Mouse (Mus musculus) hindbrain, embryonic 11.5 days (tissue): ENCODE measurements around the gene Tead1. TPM values are rescaled to one million over a fixed set of nuclear protein-coding genes. Genes with fewer than 3 reads are reported as not detected.
"Not testable (repeated sequence)": the region's sequence is repeated elsewhere in the genome, so short reads cannot be mapped to it uniquely, and the experiment has no call there.

Source experiments
- ATAC-seq: fragments of 200-750 bp; cut with Nextera tagmentation; 2 replicates; pipeline ENCODE4 v1.8.0; 2017; ENCODE audit warnings: mild to moderate bottlenecking, moderate TSS enrichment, moderate library complexity; ENCODE audit not compliant: low FRiP score
- DNase-seq: peaks from one replicate; pipeline ENCODE4 v3.0.0-alpha.2; 2015; ENCODE audit warnings: low spot score
- H3K27ac ChIP-seq: fragments of 300-500 bp; sonication (generic); 2 replicates; pipeline ENCODE4 v1.5.1; 2014; ENCODE audit warnings: mild to moderate bottlenecking, low read depth, low read length
- H3K27me3 ChIP-seq: fragments of 300-500 bp; sonication (generic); 2 replicates; pipeline ENCODE4 v1.6.1; 2014; ENCODE audit warnings: mild to moderate bottlenecking, low read length, moderate library complexity, mixed read lengths; ENCODE audit not compliant: control insufficient read depth, insufficient read depth
- H3K36me3 ChIP-seq: fragments of 300-500 bp; sonication (generic); 2 replicates; pipeline ENCODE4 v1.6.1; 2014; ENCODE audit warnings: mild to moderate bottlenecking, low read length, moderate library complexity, mixed read lengths; ENCODE audit not compliant: control insufficient read depth, insufficient read depth
- H3K4me1 ChIP-seq: fragments of 300-500 bp; sonication (generic); replicated peaks from 2 replicates; pipeline ENCODE4 v1.6.1; 2014; ENCODE audit warnings: low read length, mixed read lengths; ENCODE audit not compliant: control insufficient read depth, insufficient read depth
- H3K4me2 ChIP-seq: fragments of 300-500 bp; sonication (generic); replicated peaks from 2 replicates; pipeline ENCODE4 v1.6.1; 2014; ENCODE audit warnings: mild to moderate bottlenecking, low read depth, low read length
- H3K4me3 ChIP-seq: fragments of 300-500 bp; sonication (generic); 2 replicates; pipeline ENCODE4 v1.5.1; 2014; ENCODE audit warnings: low read depth, low read length
- H3K9ac ChIP-seq: fragments of 300-500 bp; sonication (generic); 2 replicates; pipeline ENCODE4 v1.6.1; 2014; ENCODE audit warnings: low read depth, low read length
- H3K9me3 ChIP-seq: fragments of 300-500 bp; sonication (generic); 2 replicates; pipeline ENCODE4 v1.6.1; 2016; ENCODE audit warnings: low read length; ENCODE audit not compliant: control insufficient read depth
- WGBS: fragments of 180-500 bp; shearing (Covaris S2); extraction: QIAGEN DNeasy Blood & Tissue Kit; methylation state at CpG from one replicate; pipeline ENCODE4 v1.1.7; 2014; 5-methylcytosine and 5-hydroxymethylcytosine counted together
- polyA plus RNA-seq: library from polyadenylated mRNA; unstranded; fragments of >200 nt; fragmentation: Nextera tagmentation; extraction: Ambion mirVana; gene quantifications from 2 replicates; pipeline ENCODE4 v1.2.1, GENCODE M21; 2014

The Tead1 gene
- polyA plus RNA-seq, 1 experiment from 2014 or later, result 23.2 TPM

DNA sequence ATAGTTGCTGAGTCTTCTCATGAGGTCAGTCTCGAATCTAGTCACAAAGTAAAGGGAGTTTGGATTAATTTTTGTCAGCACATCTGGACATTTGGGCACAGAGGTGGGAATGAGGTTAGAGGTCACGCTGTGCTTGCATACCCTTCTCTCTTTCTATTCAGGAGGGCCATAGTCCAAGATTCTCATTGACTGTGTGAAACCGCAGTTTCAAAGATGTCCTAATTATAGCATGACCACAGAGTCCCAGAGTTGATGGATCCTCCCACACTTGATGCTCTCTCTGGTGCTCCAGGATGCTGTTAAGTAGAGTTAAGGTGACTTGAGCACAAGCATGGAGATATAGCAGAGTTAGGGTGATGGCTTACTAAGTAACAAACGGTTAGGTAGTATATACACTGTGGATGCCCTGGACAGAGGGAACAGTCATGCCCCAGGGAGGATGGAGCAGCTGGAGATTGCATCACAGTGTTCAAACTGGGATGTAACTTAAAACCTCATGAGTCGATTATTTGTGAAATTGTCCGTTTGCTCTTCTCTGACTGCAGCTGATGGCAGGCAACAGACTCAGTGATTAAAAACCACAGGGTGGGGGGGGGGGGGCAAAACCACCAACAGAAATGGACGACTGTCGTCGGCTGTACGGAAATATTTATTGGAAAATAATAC, 238.6 kb downstream of the Tead1 start:
- 52% methylated on average over 10 of the region's 10 CpGs for WGBS
- no peaks in the 10 kb centered on the region for H3K9me3 ChIP-seq
- H3K27me3 ChIP-seq, result no peaks in the 10 kb centered on the region
- H3K27ac ChIP-seq, result no peak overlapping the region
- no peak for ATAC-seq
- no peak overlapping the region for H3K4me3 ChIP-seq
- no peak overlapping the region for H3K4me2 ChIP-seq
- H3K36me3 ChIP-seq, result no peaks in the 10 kb centered on the region
- no peak overlapping the region for H3K9ac ChIP-seq
- no peak for DNase-seq
- peaks cover 10% of the 10 kb centered on the region for H3K4me1 ChIP-seq

- H3K36me3 ChIP-seq, result no peaks in the 10 kb centered on the region
- no peaks in the 10 kb centered on the region for H3K27me3 ChIP-seq
- peaks cover 10% of the 10 kb centered on the region for H3K4me1 ChIP-seq
- ATAC-seq (peak; percentile 53; the same call in 1 of the 2 replicates), DNase-seq (peak; percentile 56)
- no peak overlapping the region for H3K27ac ChIP-seq
- no peak overlapping the region; the same call in 1 of the 2 replicates for H3K4me2 ChIP-seq
- no peaks in the 10 kb centered on the region for H3K9me3 ChIP-seq
- no peak overlapping the region for H3K4me3 ChIP-seq
- 49% methylated on average over 22 of the region's 22 CpGs for WGBS
- peak overlapping the region; percentile 33; the same call in 1 of the 2 replicates for H3K9ac ChIP-seq
Observed at GRCm38 (mm10) chr7:112918279-112918991, 239.3 kb downstream of the Tead1 start.

- Histone ChIP-seq H3K4me3 (no peak overlapping the region), H3K9ac (no peak overlapping the region), H3K27ac (no peak overlapping the region), H3K4me2 (no peak overlapping the region), H3K36me3 (no peaks in the 10 kb centered on the region), H3K4me1 (peaks cover 10% of the 10 kb centered on the region), H3K27me3 (no peaks in the 10 kb centered on the region), H3K9me3 (no peaks in the 10 kb centered on the region)
- ATAC-seq (no peak), DNase-seq (peak; percentile 76)
- WGBS, result 4% methylated on average over 4 of the region's 4 CpGs
Observed at GRCm38 (mm10) chr7:112919845-112920244, 240.7 kb downstream of the Tead1 start.

GRCm38 (mm10) chr7:112922801-112923200, 243.7 kb downstream of the Tead1 start:
- ATAC-seq (no peak), DNase-seq (no peak)
- H3K9ac ChIP-seq, result no peak overlapping the region
- no peak overlapping the region for H3K27ac ChIP-seq
- WGBS, result 34% methylated on average over 4 of the region's 4 CpGs
- no peak overlapping the region for H3K4me3 ChIP-seq
- H3K4me1 ChIP-seq, result peaks cover 9% of the 10 kb centered on the region
- no peaks in the 10 kb centered on the region for H3K27me3 ChIP-seq
- H3K9me3 ChIP-seq, result no peaks in the 10 kb centered on the region
- no peak overlapping the region for H3K4me2 ChIP-seq
- H3K36me3 ChIP-seq, result no peaks in the 10 kb centered on the region

- H3K4me3 ChIP-seq, result no peak overlapping the region
- no peak overlapping the region for H3K4me2 ChIP-seq
- no peak overlapping the region for H3K27ac ChIP-seq
- DNase-seq, result no peak
- H3K9ac ChIP-seq, result no peak overlapping the region
- H3K4me1 ChIP-seq, result peaks cover 1% of the 10 kb centered on the region; the same call in 1 of the 2 replicates
- ATAC-seq, result no peak
- WGBS, result 76% methylated on average over 3 of the region's 3 CpGs
- H3K9me3 ChIP-seq, result no peaks in the 10 kb centered on the region
- H3K27me3 ChIP-seq, result no peaks in the 10 kb centered on the region
- H3K36me3 ChIP-seq, result no peaks in the 10 kb centered on the region
Observed at GRCm38 (mm10) chr7:112923712-112924111, 244.6 kb downstream of the Tead1 start.

- DNase-seq, result no peak
- Histone ChIP-seq H3K4me3 (no peak overlapping the region), H3K36me3 (no peaks in the 10 kb centered on the region), H3K27ac (no peak overlapping the region), H3K27me3 (no peaks in the 10 kb centered on the region), H3K9me3 (no peaks in the 10 kb centered on the region), H3K9ac (no peak overlapping the region), H3K4me2 (no peak overlapping the region), H3K4me1 (no peaks in the 10 kb centered on the region)
- no peak for ATAC-seq
- WGBS, result 75% methylated on average over 7 of the region's 7 CpGs
Observed at GRCm38 (mm10) chr7:112930669-112931068, 251.6 kb downstream of the Tead1 start.

DNA sequence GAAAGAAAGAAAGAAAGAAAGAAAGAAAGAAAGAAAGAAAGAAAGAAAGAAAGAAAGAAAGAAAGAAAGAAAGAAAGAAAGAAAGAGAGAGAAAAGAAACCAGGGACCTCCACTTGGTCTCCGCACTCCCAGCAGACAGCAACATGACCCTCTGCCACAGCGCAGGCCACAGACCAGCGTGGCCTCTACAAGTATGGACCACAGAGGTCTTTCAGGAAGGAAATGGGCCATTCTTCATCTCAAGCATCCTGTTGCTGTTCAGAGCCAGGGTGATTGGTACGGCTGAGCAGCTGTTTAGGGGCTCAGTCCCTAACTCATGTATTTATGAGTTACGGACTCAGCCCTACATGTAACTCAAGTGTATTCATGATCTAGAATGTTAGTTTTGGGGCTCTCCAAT, 256.8 kb downstream of the Tead1 start:
- not testable (repeated sequence) for H3K36me3 ChIP-seq, ATAC-seq, H3K9me3 ChIP-seq, H3K4me3 ChIP-seq, H3K9ac ChIP-seq, H3K27ac ChIP-seq, H3K27me3 ChIP-seq, H3K4me1 ChIP-seq, DNase-seq, H3K4me2 ChIP-seq
- 83% methylated on average over 5 of the region's 5 CpGs for WGBS

DNA sequence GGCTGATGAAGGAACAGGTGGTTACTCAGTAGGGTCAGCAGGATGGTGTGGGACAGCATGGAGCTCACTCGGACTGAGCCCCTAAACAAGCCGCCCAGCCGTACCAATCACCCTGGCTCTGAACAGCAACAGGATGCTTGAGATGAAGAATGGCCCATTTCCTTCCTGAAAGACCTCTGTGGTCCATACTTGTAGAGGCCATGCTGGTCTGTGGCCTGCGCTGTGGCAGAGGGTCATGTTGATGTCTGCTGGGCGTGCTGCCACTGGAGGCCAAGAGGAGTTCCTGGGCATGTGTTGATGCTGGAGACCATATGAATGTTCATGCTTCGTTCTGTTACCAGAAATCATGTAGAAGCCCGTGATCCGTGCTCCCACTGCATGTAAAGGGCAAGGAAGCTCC, 258.0 kb downstream of the Tead1 start:
- Histone ChIP-seq H3K9ac (no peak overlapping the region), H3K36me3 (no peaks in the 10 kb centered on the region), H3K4me2 (no peak overlapping the region), H3K27me3 (no peaks in the 10 kb centered on the region), H3K4me1 (no peaks in the 10 kb centered on the region), H3K9me3 (no peaks in the 10 kb centered on the region), H3K27ac (no peak overlapping the region), H3K4me3 (no peak overlapping the region)
- no peak for DNase-seq
- WGBS, result 93% methylated on average over 8 of the region's 8 CpGs
- no peak for ATAC-seq

DNA sequence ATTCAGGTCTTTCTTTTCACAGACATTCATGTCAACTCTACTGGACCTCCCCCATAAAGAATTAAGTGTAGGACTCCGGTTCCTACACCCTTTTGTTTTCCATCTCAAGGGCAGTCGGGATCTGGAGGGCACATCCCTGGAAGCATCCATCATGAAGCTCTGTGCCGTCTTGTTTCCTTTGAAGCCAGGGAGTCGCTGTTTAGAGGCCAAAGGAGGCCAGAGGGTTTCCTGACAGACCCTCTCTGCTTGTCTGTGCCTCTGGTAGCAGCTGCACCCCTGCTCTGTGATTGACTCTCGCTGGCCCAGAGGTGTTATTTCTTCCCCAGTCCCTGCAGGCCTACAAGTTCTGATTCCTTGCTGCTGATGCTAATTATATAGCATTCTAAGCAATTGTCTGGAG, 259.8 kb downstream of the Tead1 start:
- H3K27ac ChIP-seq, result no peak overlapping the region
- no peak overlapping the region for H3K9ac ChIP-seq
- H3K4me3 ChIP-seq, result no peak overlapping the region
- H3K4me2 ChIP-seq, result no peak overlapping the region
- no peaks in the 10 kb centered on the region for H3K9me3 ChIP-seq
- H3K36me3 ChIP-seq, result no peaks in the 10 kb centered on the region
- DNase-seq (no peak), ATAC-seq (no peak)
- WGBS, result 22% methylated on average over 5 of the region's 5 CpGs
- H3K27me3 ChIP-seq, result no peaks in the 10 kb centered on the region
- no peaks in the 10 kb centered on the region for H3K4me1 ChIP-seq
